Mouse (Mus musculus) layer of hippocampus, postnatal 36 days (tissue): ENCODE data around the gene Dnajb8. TPM values are rescaled to one million over a fixed set of nuclear protein-coding genes. Genes with fewer than 3 reads are reported as not detected.

Experiments
- DNase-seq, 2 experiments: peaks; one replicate each; pipeline ENCODE4 v3.0.0; 2022
- total RNA-seq, 2 experiments: library from RNA; stranded (reverse); gene quantifications; 2 replicates each; pipeline ENCODE4 v1.2.3; 2021

Dnajb8 gene
- total RNA-seq, 2 experiments from 2014 or later = not detected

- DNase-seq = no peak
Observed at GRCm38 (mm10) chr6:88299491-88299890, 77.4 kb downstream of the Dnajb8 start.

DNA sequence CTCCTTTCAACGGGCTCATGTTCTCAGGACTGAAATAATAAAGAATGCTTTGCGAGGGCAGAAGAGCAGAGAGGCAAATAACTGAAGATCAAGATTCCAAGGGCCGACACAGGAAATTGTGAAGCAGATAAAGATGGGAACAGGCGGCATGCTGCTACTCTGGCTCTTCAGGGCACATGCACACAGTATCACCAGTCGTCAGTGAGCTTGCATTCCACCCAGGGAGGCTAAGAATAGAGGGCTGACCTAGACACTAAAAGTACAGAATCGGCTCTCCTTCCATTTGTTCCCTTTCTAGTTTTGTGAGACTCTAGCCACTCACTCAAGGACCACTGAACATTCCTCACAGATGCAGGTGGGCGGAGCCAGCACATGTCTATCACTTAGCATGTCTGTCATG, 79.2 kb downstream of the Dnajb8 start:
- DNase-seq = no peak

Other genes with a start within 250 kb of the Dnajb8 start
- gene H1fx, start 240.6 kb upstream of the Dnajb8 start, total RNA-seq = 10 to 100 TPM; 63.5 to 71.7 TPM
- gene Rab7, start 177.0 kb upstream of the Dnajb8 start, total RNA-seq = 100 to 1,000 TPM; 312 to 316 TPM
- 100 to 1,000 TPM; 185 to 192 TPM for gene Rpn1, start 137.8 kb upstream of the Dnajb8 start, total RNA-seq
- 1 to 10 TPM; 3.7 to 7.8 TPM for gene Gata2, start 28.4 kb upstream of the Dnajb8 start, total RNA-seq
- gene Eefsec, start 224.3 kb downstream of the Dnajb8 start, total RNA-seq = 10 to 100 TPM; 23.6 to 24.1 TPM
- 10 to 100 TPM; 39.2 to 40.6 TPM for gene Ruvbl1, start 243.1 kb downstream of the Dnajb8 start, total RNA-seq